Mouse (Mus musculus) layer of hippocampus, adult 2 months (tissue): ENCODE data around the gene Galnt6. TPM values are rescaled to one million over a fixed set of nuclear protein-coding genes. Genes with fewer than 3 reads are reported as not detected.

Experiments
- DNase-seq, 2 experiments: peaks; one replicate each; pipeline ENCODE4 v3.0.0; 2022; ENCODE audit warnings: low spot score in 2 of 2
- H3K27ac ChIP-seq: fragments of 200-600 bp; 2 replicates; pipeline ENCODE4 v1.8.1; 2022
- H3K4me3 ChIP-seq: fragments of 200-600 bp; 2 replicates; pipeline ENCODE4 v1.8.1; 2022; ENCODE audit warnings: mild to moderate bottlenecking
- CTCF ChIP-seq: fragments of 200-600 bp; conservative IDR thresholded peaks from 2 replicates; pipeline ENCODE4 v1.8.1; 2022; ENCODE audit warnings: antibody characterized with exemption, mild to moderate bottlenecking, moderate library complexity
- total RNA-seq, 2 experiments: library from RNA; stranded (reverse); gene quantifications; 2 replicates each; pipeline ENCODE4 v1.2.3; 2021

Galnt6 gene
- total RNA-seq, 2 experiments from 2014 or later, result 5.6 to 7.0 TPM

DNA sequence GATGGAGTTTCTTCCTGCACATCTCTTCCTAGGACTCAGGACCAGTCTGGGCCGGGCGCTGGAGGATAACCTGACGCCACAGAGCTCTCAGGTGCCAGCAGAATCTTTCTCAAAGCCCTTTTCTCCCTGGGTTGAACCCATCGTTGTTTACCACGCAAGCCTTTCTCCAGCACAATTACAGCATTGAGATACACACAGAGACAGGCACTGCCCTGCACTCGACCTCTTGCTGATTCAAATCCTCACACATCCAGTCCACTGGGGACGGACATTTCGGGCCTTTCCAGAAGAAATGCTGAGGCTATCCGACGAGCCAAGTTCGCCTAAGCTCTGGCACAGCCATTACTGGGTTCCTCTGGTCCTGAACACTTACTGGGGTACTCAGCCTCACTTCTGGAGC is 2.5 kb downstream of the Galnt6 start:
- no peak for TF ChIP-seq CTCF
- DNase-seq, result no peak
- peak overlapping the region; percentile 70 for H3K27ac ChIP-seq
- no peak overlapping the region for H3K4me3 ChIP-seq

GRCm38 (mm10) chr15:100723505-100723904 is 5.7 kb downstream of the Galnt6 start:
- no peak for DNase-seq
- no peak overlapping the region for H3K27ac ChIP-seq
- no peak overlapping the region for H3K4me3 ChIP-seq
- no peak for TF ChIP-seq CTCF

DNA sequence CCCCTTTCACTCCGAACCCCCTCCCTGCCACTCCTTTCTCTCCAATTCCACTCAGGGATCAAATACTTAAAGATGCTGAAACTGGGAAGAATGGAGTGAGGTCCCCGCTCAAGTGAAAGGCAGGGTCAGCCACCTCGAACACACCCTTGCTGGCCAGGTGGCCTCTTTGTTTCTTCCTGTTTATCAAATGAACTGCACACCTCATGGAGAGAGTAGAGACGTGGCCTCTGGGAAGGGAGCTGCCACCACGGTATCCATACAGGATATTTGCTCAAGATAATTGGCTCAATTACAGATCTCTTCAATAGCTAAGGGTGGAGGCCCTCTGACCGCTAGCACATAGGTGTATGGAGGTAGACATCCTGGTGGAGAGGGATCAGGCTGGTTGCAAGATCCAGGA is 6.6 kb downstream of the Galnt6 start:
- no peak for TF ChIP-seq CTCF
- no peak for DNase-seq
- Histone ChIP-seq H3K27ac (no peak overlapping the region), H3K4me3 (no peak overlapping the region)

DNA sequence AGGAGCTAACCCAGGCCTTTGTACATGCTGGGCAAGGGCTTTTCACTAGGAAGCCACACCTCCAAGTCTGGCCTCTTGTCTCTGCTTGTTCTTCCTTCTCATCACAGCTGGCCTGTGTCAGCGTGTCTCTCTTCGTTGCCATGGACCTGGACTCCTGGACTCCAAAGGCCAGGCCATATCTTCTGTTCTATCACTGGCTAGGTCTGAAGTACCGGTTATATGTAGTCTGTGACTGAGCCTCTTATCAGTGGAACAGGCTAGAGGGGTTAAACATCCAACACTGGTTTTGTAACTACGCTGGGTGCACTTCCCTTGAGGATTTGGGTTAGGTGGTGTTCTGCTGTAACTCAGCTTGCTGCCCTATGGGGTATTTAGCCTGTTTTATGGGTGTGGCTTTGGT is 7.2 kb downstream of the Galnt6 start:
- Histone ChIP-seq H3K27ac (no peak overlapping the region), H3K4me3 (no peak overlapping the region)
- no peak for TF ChIP-seq CTCF
- no peak for DNase-seq

DNA sequence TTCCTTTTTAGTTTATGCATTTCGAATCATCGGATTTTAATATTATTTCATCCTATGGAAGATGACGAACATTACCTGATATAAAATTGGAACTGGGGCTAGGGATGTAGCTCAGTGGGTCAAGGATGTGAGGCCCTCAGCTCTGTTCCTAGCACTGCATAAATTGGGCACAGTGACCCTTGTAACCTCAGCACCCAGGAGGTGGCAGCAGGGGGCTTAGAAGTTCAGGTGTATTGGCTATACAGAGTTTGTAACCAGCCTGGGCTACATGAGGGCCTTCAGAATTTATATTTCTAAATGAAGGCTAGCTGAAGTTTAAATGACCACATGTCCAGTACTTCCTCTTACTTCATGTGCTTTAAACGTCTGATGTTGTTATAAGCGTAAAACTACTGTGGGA is 7.7 kb downstream of the Galnt6 start:
- Histone ChIP-seq H3K4me3 (no peak overlapping the region), H3K27ac (no peak overlapping the region)
- DNase-seq, result no peak
- TF ChIP-seq CTCF, result no peak

DNA sequence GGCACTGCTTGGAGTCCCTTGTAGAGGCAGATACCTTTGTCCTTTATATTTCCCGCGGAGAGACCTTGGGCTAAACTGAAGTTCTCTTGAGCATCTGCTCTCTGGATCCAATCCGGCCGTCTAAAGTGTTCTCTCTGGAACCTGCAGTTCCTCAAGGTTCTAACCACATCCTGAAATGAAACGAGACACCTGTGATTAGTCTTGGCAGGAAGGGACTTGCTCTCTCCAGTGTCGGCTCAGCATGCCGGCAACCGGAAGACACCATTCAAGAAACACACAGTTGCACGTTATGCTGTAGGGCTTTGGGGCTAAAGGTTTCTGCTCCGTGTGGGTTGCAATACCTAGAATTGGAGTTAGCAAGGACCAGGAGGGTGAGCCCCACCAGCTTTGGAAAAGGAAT is 9.1 kb downstream of the Galnt6 start:
- no peak for TF ChIP-seq CTCF
- no peak for DNase-seq
- H3K4me3 ChIP-seq, result no peak overlapping the region
- no peak overlapping the region for H3K27ac ChIP-seq

- DNase-seq, result no peak
- Histone ChIP-seq H3K4me3 (no peak overlapping the region), H3K27ac (no peak overlapping the region)
- TF ChIP-seq CTCF, result no peak
These were observed 10.0 kb downstream of the Galnt6 start for GRCm38 (mm10) chr15:100719217-100719616.

GRCm38 (mm10) chr15:100718572-100718971 is 10.6 kb downstream of the Galnt6 start:
- DNase-seq, result no peak
- TF ChIP-seq CTCF, result peak; percentile 61
- Histone ChIP-seq H3K4me3 (no peak overlapping the region), H3K27ac (no peak overlapping the region)

- DNase-seq, result no peak
- no peak for TF ChIP-seq CTCF
- Histone ChIP-seq H3K4me3 (no peak overlapping the region), H3K27ac (no peak overlapping the region)
These were observed 11.2 kb downstream of the Galnt6 start for GRCm38 (mm10) chr15:100717933-100718332.

GRCm38 (mm10) chr15:100715399-100715993 is 13.7 kb downstream of the Galnt6 start:
- Histone ChIP-seq H3K27ac (no peak overlapping the region), H3K4me3 (no peak overlapping the region)
- TF ChIP-seq CTCF, result no peak
- DNase-seq, result no peak

DNA sequence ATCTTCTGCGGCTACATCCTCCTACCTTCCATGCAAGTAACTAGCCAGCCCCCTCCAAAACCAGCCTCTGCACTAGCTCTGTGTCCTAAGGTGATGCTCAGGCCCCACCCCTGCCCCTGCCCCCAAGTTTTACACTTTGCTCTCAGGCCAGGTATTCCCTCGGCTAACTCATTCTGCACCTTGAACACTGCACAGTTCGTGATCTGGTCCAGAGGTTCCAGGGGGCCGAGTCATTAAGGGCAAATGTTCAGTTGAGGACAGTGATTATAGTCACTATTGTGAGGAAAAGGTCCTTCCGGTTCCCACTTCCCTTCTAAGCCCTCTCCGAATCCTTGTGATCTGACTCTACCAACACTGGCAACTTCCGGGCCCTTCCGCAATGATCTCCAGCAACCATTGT is 14.7 kb downstream of the Galnt6 start:
- DNase-seq, result no peak
- Histone ChIP-seq H3K4me3 (no peak overlapping the region), H3K27ac (no peak overlapping the region)
- no peak for TF ChIP-seq CTCF

- Histone ChIP-seq H3K27ac (no peak overlapping the region), H3K4me3 (no peak overlapping the region)
- TF ChIP-seq CTCF, result no peak
- DNase-seq, result no peak
These were observed 18.3 kb downstream of the Galnt6 start for GRCm38 (mm10) chr15:100710838-100711237.

GRCm38 (mm10) chr15:100708433-100709078 is 20.6 kb downstream of the Galnt6 start:
- no peak for TF ChIP-seq CTCF
- H3K27ac ChIP-seq, result no peak overlapping the region
- no peak for DNase-seq
- no peak overlapping the region for H3K4me3 ChIP-seq

- no peak for TF ChIP-seq CTCF
- no peak for DNase-seq
- Histone ChIP-seq H3K4me3 (no peak overlapping the region), H3K27ac (no peak overlapping the region)
These were observed 22.9 kb downstream of the Galnt6 start for GRCm38 (mm10) chr15:100706226-100706625.
